Mouse (Mus musculus) B cell, adult 2 months (primary cell): ENCODE results near the gene Cacna2d3.

ENCODE experiments used
- DNase-seq, 2 experiments: peaks; one replicate each; pipeline ENCODE4 v3.0.0; 2022

Gene Cacna2d3

GRCm38 (mm10) chr14:29382786-29383185 is 338.9 kb downstream of the Cacna2d3 start:
- DNase-seq, result no peak

- DNase-seq, result no peak
Measured at GRCm38 (mm10) chr14:29366911-29367310, 354.8 kb downstream of the Cacna2d3 start.

GRCm38 (mm10) chr14:29362448-29362847 is 359.2 kb downstream of the Cacna2d3 start:
- DNase-seq, result no peak

- DNase-seq, result no peak
Measured at GRCm38 (mm10) chr14:29350627-29351026, 371.0 kb downstream of the Cacna2d3 start.

- no peak for DNase-seq
Measured at GRCm38 (mm10) chr14:29341581-29341980, 380.1 kb downstream of the Cacna2d3 start.

- no peak for DNase-seq
Measured at GRCm38 (mm10) chr14:29340728-29341127, 380.9 kb downstream of the Cacna2d3 start.

GRCm38 (mm10) chr14:29334897-29335296 is 386.8 kb downstream of the Cacna2d3 start:
- no peak for DNase-seq

GRCm38 (mm10) chr14:29334216-29334615 is 387.4 kb downstream of the Cacna2d3 start:
- DNase-seq, result no peak

GRCm38 (mm10) chr14:29324430-29324782 is 397.3 kb downstream of the Cacna2d3 start:
- no peak for DNase-seq

- no peak for DNase-seq
Measured at GRCm38 (mm10) chr14:29323718-29324429, 397.8 kb downstream of the Cacna2d3 start.

GRCm38 (mm10) chr14:29313431-29313830 is 408.2 kb downstream of the Cacna2d3 start:
- no peak for DNase-seq

GRCm38 (mm10) chr14:29305623-29306022 is 416.0 kb downstream of the Cacna2d3 start:
- no peak for DNase-seq

GRCm38 (mm10) chr14:29296185-29296754 is 425.4 kb downstream of the Cacna2d3 start:
- no peak for DNase-seq

GRCm38 (mm10) chr14:29278901-29279300 is 442.8 kb downstream of the Cacna2d3 start:
- DNase-seq, result no peak

- DNase-seq, result no peak
Measured at GRCm38 (mm10) chr14:29278401-29278800, 443.3 kb downstream of the Cacna2d3 start.

- DNase-seq, result no peak
Measured at GRCm38 (mm10) chr14:29277701-29278100, 444.0 kb downstream of the Cacna2d3 start.

- no peak for DNase-seq
Measured at GRCm38 (mm10) chr14:29273890-29274289, 447.8 kb downstream of the Cacna2d3 start.

- DNase-seq, result no peak
Measured at GRCm38 (mm10) chr14:29270541-29270940, 451.1 kb downstream of the Cacna2d3 start.

- no peak for DNase-seq
Measured at GRCm38 (mm10) chr14:29269816-29270215, 451.8 kb downstream of the Cacna2d3 start.

GRCm38 (mm10) chr14:29268609-29269008 is 453.1 kb downstream of the Cacna2d3 start:
- DNase-seq, result no peak

GRCm38 (mm10) chr14:29267233-29267874 is 454.3 kb downstream of the Cacna2d3 start:
- no peak for DNase-seq

GRCm38 (mm10) chr14:29260621-29261020 is 461.0 kb downstream of the Cacna2d3 start:
- no peak for DNase-seq

GRCm38 (mm10) chr14:29243516-29243915 is 478.1 kb downstream of the Cacna2d3 start:
- DNase-seq, result no peak

- no peak for DNase-seq
Measured at GRCm38 (mm10) chr14:29238446-29238845, 483.2 kb downstream of the Cacna2d3 start.
